Mouse (Mus musculus) kidney, postnatal 14 days (tissue): ENCODE measurements around the gene Slc12a1.
A peak's percentile ranks its signal among the peaks of the same experiment; 100 is the strongest.
"Not testable (repeated sequence)": the region's sequence is repeated elsewhere in the genome, so short reads cannot be mapped to it uniquely, and the experiment has no call there.

Experiments used
- DNase-seq: peaks from one replicate; pipeline ENCODE4 v3.0.0; 2022; ENCODE audit warnings: mixed read lengths

Slc12a1 gene

DNA sequence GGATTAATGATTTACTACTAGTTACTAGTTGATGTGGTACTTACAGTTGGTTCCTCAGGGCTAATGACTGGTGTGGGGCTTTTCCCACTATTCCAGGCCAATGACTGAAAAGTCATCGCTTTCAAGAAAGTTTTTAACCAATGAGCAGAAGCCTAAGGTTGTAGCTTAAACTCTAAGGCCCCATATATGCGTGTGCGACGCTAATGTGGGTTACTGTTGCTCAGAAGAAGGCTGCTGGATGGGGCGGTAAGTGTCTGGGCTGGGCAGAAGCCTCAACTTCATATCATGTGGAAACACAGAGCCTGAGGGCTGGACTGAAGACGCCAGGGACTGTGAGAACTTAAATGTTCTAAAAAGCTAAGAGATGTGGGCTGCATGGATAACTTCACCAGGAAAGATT lies at the start of gene Slc12a1:
Gene Slc12a1 (plus strand): TSS at position 118 of the 400 bp plus-strand sequence.
- DNase-seq, result peak; percentile 59

DNA sequence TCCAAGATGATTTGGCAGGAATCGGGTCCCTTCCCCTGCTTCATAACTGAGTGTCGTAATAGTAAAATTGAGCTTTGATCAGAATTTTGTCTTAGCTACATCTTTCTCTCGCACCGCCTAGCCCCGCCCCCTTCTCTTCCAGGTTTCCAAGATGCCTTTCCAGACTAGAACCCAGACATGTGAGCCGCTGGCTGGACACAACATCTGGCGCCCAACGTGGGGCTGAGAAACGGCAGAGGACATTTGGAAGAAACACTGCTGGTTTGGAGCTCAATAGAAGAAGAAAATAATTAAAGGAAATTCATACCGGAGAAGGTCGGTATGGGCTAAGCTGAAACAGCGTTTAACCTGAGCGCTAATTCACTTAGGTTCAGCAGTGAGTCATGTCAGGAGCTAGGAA lies 47.8 kb upstream of the Slc12a1 start:
- not testable (repeated sequence) for DNase-seq

DNA sequence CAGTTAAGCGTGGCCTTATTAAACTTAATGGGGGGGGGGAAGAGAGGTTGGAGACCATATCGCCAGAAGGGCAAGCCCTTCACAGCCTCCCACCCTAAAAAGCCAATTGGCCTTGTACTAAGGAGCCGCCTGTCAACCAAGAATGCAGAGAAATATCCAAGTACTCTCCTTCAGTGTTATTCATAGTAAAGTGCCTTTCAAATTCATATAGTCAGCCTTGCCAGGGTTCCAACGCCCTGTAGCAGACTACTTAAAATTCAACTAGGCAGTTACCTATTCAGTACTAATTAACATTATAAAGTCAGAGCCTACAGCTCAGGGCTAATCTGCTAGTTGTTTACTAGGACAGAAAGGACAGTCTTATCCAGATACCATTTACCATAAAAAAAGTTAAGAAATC lies 45.8 kb upstream of the Slc12a1 start:
- not testable (repeated sequence) for DNase-seq

DNA sequence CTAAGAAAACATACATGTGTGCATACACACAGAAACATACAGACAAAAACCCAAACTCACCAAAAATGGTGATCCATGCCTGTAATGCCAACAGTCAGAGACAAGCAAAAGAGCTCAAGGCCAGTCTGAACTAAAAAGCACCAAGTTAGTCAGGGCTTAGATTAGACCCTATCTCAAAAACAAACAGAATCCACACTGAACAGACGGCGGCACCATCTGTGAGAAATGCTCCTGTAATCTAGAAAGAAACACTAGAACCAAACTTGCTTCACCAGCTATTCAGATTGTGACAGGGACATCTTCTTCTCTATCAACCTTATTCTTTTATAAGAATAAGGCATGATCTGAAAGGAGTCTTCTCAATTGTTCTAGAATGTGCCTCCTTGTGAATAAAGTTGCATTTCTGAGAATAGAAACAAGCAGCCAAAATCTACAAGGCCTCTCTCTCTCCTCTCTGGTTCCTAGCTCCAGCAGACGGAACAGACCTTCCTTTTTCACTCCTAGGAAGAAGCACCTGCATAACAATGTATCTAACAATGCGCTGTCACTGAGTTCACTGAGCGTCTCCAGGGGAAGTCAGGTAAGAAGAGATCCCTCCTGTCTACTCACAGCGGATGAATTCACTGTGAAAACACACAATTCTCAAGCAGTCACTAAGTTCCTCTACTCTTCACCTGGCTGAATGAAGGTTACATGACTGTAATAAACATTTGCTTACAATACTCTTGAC lies 32.8 kb upstream of the Slc12a1 start:
- DNase-seq, result no peak

DNA sequence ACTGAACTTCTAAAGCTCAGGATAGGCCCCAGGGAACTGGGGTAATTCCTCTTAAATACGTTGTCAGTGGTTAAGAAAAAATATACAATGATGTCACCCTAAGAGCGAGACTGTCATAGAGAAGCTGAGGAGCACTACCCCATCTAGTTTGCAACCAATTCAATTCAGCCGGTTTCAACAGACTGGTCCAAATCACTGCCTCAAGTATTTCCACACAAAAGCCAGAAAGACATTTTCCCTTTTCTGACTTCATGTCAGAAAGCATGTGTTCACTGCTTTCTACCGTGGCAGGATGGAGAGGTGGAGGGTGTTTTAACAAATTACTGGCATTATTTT lies 30.0 kb upstream of the Slc12a1 start:
- no peak for DNase-seq

DNA sequence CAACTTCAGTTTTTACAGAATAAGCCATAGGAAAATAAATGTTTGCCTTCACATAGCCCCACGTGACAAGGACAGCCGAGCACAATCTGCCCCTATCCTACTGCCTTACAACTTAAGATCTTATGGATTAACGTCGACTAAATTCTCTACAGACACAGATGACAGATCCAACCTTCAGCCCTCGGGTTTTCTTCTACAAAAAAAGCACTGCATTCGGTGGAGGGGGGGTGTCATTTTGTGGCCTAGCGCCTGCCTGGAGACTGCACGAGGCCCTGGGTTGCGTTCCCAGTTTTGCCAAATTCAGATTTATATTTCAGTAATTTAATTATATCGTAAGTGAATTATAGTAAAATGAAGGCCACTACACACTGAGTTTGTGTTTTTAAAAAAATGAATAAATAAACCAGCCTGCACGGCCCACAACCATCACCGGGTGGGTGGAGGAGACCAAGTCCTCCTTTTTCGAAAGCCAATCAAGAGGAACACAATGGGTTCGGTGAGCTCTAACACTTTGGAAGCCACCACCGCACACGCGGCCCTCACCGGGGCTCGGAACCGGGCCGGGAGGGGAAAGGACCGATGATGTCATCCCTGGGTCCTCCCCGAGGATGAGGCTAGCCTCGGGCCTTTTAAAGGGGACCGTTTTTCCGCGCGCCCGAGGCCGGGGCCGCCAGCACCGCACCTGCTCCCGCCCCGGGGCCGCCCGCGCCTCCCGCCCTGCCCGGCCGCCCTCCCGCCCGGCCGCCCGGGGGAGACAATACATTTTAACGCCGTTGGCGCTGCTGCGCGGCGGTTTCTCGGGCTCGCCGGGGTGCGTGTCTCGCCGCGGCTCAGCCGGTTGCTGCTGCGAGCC lies 29.5 kb upstream of the Slc12a1 start:
- DNase-seq, result peak; percentile 51

DNA sequence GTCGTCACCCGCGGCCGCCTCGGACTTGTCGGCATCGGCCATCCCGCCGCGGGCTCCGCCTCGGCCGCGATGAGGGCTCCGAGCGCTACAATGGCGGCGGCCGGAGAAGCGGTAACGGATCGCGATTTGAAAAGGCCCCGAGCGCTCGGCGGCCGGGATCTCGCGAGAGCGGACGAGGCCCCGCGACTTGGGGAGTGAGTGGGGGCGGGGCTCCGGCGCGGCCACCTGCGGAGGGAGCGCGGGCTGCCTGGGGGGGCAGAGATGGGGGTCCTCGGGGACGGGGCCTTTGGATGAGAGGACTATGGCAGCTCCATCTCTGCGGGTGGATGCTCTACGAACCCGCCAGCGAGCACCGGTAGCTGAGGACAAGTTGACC lies 28.8 kb upstream of the Slc12a1 start, which contains the start of gene Myef2:
Gene Myef2 (minus strand): TSS at position 185 of the 376 bp plus-strand sequence.
- peak; percentile 86 for DNase-seq

DNA sequence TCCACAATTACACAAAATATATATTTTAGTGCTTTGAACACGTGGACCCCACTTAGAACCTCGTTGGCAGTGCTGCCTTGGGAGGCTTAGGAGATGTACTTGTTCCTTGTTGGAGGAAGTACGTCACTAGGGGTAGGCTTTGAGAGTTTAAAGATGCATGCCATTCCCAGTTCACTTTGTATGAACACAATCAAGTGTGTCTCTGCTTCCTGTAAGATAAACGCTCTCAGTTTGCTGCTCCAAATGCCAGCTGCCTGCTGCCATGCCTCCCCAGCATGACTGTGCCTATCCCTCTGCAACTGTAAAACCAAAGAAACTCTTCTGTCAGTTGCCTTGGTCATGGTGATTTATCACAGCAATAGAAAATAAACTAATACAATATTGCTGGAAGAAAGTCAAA lies 26.5 kb upstream of the Slc12a1 start:
- DNase-seq, result no peak

DNA sequence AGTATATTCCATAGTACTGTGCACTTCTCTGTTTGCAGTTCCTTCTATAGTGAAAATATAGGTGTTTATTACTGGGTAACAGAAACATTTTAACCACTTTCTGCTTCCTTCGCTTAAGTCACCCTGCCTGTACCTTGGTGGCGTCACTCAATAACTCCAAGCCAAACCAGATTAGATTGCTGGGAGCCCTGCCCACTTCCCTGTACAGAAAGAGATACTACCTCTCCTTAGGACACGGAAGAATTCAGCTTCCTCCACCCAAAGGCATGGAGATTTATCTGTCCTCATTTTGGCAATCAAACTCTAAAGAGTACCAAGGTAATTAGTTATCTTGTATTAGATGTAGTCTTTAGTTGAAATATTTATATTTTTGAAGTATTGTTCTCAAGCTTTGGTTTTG lies 25.5 kb upstream of the Slc12a1 start:
- no peak for DNase-seq

DNA sequence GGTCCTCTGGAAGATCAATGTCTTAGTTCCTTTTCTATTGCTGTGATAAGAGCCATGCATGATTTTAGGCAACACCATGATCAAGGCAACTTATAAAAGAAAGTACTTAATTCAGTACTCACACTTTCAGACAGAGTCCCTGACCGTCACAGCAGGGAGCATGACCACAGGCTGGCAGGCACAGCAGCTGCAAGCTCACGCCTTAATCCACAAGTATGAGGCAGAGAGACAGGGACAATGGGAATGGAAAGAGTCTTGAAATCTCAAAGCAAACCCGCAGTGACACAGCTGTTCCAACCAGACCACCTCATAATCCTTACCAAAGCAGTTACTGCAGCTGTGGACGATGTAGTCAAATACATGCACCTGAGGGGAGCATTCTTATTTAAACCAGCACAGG lies 18.2 kb upstream of the Slc12a1 start:
- DNase-seq, result no peak

DNA sequence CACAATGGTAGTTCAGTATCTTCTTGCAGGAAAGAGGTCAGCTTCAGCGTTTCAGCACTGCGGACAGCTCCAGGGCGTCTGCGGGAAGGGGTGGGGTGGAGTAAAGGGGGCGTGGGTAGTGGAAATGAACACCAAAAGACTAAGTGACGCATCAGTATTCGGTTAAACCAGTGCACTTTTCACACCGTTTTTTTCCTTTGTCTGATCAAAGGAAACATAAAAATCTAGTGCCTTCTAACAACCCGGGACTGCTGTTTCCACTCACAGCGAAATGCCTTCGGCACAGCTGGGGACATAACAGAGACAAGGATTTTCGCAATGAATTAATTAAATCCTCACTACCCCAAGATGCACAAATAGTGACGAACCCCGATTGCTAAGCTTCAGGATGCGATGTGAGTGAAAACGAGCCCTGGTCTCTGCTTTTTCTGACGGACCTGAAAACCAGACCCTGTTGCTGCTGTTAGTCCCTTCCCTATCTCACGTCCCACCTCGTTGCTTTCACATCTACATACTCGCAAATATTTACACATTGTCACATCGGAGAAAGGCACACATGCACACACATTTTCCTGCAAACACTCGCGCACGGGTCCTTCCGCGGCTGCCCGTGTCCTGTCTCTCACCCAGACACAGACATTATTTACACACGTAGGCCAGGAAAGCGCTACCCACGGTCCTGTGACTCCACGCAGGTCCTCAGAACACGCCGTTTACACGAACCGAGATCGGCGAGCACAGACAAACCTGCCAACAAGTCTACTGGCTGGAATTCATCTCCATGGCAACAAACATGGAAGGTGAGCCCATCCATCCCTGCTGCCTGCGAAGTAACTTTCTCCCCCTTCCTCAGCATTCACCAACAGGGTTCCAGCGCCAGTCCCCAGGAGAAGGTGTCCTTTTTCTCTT lies 16.1 kb upstream of the Slc12a1 start, which contains the start of gene Ctxn2:
Gene Ctxn2 (plus strand): TSS at position 790 of the 909 bp plus-strand sequence.
- DNase-seq, result peak; percentile 79

DNA sequence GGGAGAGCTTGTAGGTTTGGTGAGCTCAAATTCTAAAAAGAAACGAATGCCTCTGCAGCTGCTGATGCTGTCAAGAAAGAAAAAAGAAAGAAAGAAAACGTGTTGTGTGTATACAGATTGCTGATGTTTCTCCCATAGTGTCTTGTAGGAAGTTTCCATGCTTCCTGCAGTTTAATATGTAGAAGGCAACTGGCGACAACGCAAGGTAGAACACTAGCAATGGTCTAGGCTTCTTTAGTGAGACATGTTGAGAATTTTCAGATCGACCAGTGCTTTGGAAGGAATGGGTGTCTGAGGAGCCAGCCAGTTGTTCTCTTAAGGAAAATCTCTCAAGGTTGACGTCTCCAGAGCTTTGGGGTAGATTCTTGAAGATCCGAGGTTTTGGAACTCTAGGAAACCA lies 15.5 kb upstream of the Slc12a1 start:
- DNase-seq, result no peak

DNA sequence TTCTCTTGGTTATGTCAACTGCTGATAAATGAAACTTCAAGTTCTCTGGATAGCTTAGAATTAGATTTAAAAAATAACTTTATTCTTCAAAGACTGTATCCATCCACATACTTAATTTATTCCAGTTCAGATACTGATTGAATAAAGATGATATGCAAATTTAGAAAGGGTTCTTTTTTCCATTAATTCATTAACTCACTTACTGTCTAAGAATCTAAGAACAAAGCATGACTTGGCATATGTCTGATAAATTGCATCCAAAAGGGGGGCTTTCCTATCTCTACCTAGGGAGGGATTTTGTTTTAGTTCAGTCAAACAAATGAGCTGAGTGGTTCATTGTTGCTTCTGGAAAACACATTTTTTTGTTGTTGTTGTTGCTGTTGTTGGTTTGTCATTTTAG lies 10.0 kb upstream of the Slc12a1 start:
- no peak for DNase-seq

DNA sequence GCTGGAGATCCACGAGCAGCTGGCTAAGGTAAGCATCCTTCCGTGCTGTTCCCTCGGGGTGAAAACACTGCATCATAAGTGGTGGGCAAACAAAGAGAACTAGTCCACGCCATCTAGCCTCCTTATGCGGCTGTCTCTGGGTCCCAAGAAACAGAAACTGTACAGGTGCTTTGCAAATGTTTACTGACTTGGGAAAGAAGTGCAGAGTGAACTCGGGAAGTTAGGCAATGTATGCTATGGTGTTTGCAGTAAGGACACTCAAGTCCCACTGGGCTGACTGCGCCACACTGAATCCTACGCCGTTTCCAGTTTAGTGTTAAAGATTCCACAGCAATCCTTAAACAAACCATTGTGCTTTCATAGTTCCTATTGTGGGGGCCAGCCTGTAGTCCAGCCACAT lies 2.0 kb downstream of the Slc12a1 start:
- no peak for DNase-seq

DNA sequence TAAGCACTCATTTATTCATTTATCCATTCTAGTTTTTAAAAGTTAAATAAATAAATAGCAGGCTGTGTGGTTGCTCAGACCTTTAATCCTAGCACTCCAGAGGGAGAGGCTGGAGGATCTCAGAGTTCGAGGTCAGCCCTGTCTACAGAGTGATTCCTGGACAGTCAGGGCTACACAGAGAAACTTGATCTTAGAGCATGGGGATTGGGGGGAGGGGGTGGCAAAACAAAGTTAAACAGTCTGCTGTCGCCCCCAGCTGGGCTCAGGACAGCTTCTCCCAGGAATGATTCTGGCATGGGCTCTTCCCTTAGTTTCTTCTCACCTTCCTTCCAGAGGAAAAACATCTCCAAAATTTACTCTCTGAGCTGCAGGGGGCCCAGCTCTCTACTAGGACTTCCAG lies 3.2 kb downstream of the Slc12a1 start:
- no peak for DNase-seq

DNA sequence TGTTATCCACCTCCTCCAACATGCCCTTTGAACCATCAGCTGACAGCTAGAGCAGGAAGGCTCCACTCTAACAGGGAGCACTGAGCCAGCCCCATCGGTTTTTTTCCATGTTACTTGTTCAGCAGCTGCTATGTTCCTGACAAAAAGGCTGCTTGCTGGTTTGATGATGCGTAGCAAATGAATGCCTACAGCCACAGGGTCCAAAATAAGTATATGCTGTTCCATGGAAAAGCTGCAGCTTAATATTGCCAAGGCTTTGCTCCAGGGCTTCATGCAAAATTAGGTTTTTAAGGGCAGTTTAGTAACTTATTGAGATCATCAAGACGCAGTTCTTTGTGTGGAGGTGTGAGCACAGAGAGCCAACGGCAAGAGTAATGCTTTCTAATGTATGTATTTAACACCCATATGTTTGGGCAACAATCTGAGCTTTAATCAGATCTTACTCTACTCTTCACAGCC lies 9.7 kb downstream of the Slc12a1 start:
- peak; percentile 57 for DNase-seq

DNA sequence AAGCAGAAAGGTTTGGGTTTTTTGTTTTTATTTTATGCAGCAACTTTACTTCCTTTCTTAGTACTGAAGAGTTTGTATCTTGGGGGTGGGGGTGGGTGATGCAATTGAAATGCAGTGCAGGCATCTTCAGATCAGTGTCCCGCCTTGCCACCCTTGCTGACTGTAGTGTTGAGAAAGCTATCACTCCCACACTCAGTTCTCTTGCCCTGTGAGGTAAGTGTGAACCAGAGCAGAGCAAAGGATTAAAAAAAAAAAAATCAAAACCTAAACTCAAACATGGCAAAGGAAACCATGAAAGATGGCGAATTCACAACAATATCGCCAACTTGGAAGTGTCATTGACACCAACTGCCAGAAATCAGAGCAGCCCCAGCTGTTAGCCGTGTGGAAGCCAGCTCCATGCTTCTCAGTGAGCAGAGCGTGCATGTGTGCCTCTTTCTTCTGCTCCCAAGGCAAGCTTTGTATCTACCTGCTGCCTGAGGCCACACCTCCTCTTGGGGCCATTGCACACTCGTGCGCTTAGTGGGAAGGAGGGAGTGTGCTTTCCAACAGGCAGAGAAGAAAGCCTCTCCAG lies 26.0 kb downstream of the Slc12a1 start:
- DNase-seq, result no peak

DNA sequence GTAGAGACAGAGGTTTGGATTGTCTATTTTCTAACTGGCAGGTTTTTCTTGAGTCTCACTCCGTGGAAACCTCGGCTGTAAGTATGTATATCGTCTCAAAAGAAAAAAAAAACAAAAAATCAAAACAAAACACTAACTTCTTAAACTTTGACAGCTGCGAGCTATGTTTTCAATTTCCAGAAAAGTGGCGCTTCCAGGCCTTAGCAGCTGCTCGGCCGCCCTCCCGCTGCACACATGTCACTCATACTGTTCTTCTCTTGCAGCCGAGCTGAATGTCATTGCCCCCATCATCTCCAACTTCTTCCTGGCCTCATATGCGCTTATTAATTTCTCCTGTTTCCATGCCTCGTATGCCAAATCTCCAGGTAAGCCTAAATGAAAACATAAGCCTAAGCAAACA lies 35.6 kb downstream of the Slc12a1 start:
- no peak for DNase-seq

DNA sequence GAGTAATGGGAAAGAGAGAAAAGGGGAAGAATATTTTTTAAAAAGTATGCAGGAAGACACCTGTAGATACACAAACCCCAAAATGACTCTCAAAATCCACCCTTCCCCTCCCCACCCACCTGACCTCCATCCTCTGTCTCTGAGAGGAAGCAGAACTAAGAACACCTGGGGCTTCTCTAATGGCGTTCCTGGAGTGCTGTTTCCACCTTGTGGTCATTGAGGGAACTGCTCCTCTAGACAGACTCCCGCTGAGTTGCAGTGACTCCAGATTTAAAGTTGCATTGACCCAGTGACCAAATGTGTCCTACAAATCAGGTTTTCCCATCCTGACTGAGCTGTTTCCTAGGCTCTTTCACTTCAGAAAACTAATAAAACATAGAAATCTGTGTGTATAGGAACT lies 36.9 kb downstream of the Slc12a1 start:
- DNase-seq, result peak; percentile 69

DNA sequence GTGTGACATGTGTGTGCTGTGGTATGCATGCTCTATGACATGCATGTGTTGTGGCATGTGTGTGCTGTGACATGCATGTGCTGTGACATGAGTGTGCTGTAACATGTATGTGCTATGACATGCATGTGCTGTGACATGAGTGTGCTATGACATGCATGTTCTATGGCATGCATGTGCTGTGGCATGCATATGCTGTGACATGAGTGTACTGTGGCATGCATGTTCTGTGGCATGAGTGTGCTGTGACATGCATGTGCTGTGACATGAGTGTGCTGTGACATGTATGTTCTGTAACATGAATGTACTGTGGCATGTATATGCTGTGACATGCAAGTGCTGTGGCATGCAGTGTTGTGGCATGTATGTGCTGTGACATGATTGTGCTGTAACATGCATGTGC lies 40.6 kb downstream of the Slc12a1 start:
- DNase-seq, result no peak

DNA sequence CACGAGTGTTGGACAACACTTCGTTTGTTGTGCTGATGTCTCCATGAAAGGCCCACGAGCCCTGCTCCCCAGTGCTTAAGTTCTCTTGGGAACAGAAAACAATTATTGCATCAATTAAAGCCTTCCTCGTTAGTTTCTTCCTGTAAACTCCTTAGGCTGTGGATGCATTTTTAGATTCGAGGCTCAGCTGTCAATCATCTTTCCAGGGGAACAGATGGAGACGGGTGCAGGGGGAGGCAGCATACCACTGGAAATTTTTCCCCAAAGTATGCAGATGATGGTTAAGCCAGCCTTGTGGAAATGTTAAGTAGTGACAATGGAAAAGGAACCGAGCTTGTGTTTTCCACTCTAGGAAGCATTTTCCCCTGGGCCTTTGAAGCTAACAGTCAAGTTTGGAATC lies 44.5 kb downstream of the Slc12a1 start:
- no peak for DNase-seq

DNA sequence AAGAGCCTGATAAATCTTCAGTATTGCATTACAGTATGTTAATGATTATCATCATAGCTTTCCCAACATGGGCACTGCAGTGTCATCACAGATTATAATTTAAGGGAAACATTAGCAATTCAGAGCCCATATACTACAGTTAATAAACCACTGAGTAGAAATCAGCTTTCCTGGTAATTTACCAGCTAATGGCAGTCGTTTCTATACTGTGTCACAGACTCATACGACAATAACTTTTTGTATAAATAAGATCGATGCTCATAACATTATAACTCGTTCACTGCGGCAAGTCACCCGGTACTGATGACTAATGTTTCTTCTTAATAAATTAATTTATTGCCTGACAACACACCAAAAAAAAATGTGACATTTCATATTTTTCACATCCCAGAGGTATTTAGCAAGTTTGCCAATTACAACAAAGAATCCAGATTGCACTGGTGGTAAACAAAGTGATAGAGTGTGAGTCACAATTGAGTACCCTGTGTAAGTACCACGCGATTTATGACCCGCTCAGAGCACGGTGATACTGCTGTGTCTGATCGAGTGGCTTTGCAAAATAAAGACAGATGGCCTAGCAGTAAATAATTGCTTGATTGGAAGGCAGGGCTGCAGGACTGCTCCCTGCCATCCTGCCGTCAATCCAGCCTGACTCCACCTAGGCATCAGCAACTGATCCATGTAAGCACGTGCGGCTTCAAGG lies 56.7 kb downstream of the Slc12a1 start:
- DNase-seq, result no peak
